Mouse (Mus musculus): Measurements from ENCODE around the gene Ift80.

DNA sequence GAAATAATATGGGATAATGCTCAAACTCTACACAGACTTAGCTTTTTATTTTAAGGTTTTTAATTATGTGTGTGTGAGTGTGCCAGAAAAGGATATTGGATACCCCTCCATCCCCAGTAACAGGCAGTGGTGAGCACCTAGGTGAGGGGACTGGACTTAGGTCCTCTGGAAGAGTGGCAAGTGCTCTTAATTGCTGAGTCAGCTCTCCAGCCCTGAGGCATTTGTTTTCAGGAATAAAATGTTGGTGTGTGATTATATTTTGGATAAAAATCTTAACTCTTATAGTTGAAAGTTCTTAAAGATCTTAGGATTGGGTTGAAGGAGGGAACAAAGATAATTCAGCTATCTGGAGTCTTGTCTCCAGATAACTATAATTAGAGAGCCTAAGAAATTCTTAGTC lies 16.4 kb upstream of the Ift80 start:
- TF ChIP-seq USF1 (IDR thresholded peaks at IDR 0.05; ENCODE audit: low read depth) (no peak), CTCF (IDR thresholded peaks at IDR 0.05; ENCODE audit: control insufficient read depth, insufficient read depth, insufficient read length) (no peak), MAX (IDR thresholded peaks at IDR 0.05) (no peak), MYOD1 (IDR thresholded peaks at IDR 0.05; ENCODE audit: control insufficient read depth, insufficient read length, low read depth) (no peak), MYOG (IDR thresholded peaks at IDR 0.05; ENCODE audit: control insufficient read depth, extremely low read depth, insufficient read length) (no peak), FOSL1 (IDR thresholded peaks at IDR 0.05; ENCODE audit: insufficient read depth, low read length, poor library complexity, severe bottlenecking) (no peak)
